Mouse (Mus musculus): ENCODE results near the gene Spopl. TPM values are rescaled to one million over a fixed set of nuclear protein-coding genes. Genes with fewer than 3 reads are reported as not detected.
A peak's percentile ranks its signal among the peaks of the same experiment; 100 is the strongest.
"Not testable (repeated sequence)": the region's sequence is repeated elsewhere in the genome, so short reads cannot be mapped to it uniquely, and the experiment has no call there.

The Spopl gene
- 11.6 and 13.1 TPM in 2 replicates for polyA plus RNA-seq (2016; fragmentation: Nextera tagmentation; extraction: Ambion mirVana)

DNA sequence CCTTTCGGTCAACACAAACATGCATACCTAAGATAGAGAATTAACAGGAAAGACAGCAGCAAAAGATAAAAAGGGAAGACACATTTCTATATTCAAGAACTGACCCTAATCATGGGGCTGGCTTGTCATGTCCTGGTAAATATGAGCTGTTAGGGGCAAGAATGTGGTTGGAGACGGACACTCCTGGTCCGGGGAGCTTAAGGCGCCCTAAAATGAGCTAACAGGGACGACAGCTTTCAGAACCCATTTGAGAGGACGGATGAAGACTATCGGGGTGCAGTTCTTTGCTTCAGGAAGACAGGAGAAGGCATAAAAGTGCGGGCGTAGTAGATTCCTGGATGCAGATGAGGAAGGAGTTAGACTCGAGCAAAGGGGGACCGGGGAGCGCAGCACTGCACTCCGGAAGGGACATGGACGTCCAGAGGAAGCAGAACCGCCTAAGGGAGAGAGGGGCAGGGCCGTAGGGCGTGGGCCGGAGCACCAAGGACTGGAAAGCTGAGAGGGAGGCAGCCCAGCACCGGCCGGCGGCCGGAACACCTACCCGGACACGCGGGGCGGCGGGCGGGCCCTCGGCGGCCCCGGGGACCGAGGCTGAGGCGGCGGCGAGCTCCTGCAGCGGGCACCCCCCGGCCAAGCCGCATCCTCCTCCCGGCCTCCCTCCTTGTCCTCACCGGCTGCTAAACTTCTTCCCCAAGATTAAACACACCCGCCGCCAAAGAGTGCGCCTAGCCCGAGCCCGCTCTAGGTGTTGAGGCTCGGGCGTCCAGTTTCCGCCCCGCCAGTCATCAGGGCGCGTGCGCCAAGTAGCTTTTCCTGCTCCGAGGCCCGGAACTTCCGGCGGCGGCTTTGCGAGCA, at the start of gene Spopl:
Gene Spopl (minus strand): TSS at position 805 of the 855 bp plus-strand sequence.
- Histone ChIP-seq H3K4me3 (peak within 1 kb of the TSS; percentile 89), H3K4me1 (peaks cover 29% of the 10 kb centered on the region), H3K27ac (peak within 1 kb of the TSS; percentile 95), H3K27me3 (replicated peaks) (peaks cover 10% of the 10 kb centered on the region; the same call in 1 of the 2 replicates), H3K9ac (peak within 1 kb of the TSS; percentile 91), H3K36me3 (peaks cover 3% of the 10 kb centered on the region; the same call in 1 of the 2 replicates), H3K9me3 (replicated peaks) (no peaks in the 10 kb centered on the region), H3K4me2 (peak within 1 kb of the TSS; percentile 69)
- ATAC-seq: peak; percentile 91
- WGBS (ENCODE audit: insufficient replicate concordance): under 1% methylated on average over 58 of the region's 58 CpGs

DNA sequence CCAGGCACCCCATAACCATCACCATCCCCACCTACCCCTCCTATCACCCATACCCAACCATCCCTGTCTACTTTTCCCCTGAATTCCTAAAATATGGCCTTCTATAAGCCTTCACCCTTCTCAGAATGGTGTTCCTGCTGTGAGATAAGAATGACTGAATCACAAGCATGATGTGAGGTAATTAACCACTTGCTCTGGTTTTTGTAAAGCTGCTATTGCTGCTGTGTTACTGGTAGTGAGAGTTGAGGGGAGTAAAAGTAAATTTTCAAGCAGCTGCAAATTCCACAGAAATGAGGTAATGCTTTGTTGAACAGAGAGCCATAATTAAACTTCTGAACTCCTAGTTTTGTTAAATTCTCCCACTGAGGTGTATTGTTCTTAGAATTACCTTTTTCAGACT, 48.2 kb upstream of the Spopl start:
- no peaks in the 10 kb centered on the region for H3K4me1 ChIP-seq
- no peaks in the 10 kb centered on the region for H3K27me3 ChIP-seq (replicated peaks)
- no peak for ATAC-seq
- no peak overlapping the region for H3K9ac ChIP-seq
- no peak overlapping the region for H3K4me3 ChIP-seq
- H3K9me3 ChIP-seq (replicated peaks): no peaks in the 10 kb centered on the region
- no peak overlapping the region for H3K4me2 ChIP-seq
- H3K36me3 ChIP-seq: no peaks in the 10 kb centered on the region
- H3K27ac ChIP-seq: no peak overlapping the region

DNA sequence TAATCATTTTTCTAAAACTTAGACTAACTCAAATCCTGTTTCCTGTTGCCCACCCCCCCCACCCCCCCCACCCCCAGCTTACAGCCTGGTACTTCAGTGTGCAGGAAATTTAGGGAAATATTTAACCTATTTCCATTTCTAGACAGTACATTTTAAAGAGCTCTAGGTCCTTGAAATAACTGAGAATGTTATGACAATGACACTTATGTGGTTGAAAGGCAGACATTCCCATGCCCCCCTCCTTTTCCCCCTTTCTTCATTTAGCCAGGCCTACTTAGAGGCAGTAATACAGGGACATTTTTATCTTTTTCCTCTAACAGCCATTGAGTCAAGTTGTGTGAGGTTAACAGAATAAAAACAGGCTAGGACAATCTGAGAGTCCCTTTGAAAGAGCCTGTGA, 46.1 kb upstream of the Spopl start:
- H3K4me1 ChIP-seq: no peaks in the 10 kb centered on the region
- H3K27ac ChIP-seq: no peak overlapping the region
- H3K36me3 ChIP-seq: no peaks in the 10 kb centered on the region
- no peak overlapping the region for H3K4me3 ChIP-seq
- H3K9ac ChIP-seq: no peak overlapping the region
- H3K27me3 ChIP-seq (replicated peaks): no peaks in the 10 kb centered on the region
- H3K9me3 ChIP-seq (replicated peaks): no peaks in the 10 kb centered on the region
- no peak overlapping the region for H3K4me2 ChIP-seq
- no peak for ATAC-seq

DNA sequence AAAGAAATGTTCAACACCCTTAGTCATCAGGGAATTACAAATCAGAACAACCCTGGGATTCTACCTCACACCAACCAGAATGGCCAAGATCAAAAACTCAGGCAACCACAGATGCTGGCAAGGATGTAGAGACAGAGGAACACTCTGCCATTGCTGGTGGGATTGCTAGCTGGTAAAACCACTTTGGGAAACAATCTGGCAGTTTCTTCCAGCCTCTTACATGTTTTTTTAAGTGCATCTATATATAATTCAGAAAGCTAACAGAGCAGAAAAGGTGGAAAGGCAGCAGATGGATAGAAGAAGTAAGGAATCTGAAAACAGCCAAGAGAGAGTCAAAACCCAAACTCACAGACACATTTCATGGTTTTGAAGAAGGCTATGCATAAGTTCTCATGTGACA, 33.5 kb upstream of the Spopl start:
- no peak overlapping the region for H3K4me3 ChIP-seq
- H3K27me3 ChIP-seq (replicated peaks): no peaks in the 10 kb centered on the region
- H3K36me3 ChIP-seq: no peaks in the 10 kb centered on the region
- H3K9ac ChIP-seq: no peak overlapping the region
- ATAC-seq: no peak
- no peaks in the 10 kb centered on the region for H3K9me3 ChIP-seq (replicated peaks)
- no peaks in the 10 kb centered on the region for H3K4me1 ChIP-seq
- no peak overlapping the region for H3K27ac ChIP-seq
- H3K4me2 ChIP-seq: no peak overlapping the region

DNA sequence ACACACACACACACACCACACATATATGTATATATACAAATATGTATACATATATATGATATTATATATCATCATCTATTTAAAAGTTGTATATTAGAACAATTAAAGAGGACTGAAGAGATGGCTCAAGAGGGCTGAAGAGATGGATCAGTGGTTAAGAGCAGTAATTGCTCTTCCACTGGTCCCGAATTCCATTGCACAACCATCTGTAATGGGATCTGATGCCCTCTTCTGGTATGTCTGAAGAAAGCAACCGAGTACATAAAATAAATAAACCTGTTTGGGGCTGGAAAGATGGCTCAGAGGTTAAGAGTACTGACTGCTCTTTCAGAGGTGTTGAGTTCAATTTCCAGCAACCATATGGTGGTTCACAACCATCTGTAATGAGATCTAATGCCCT, 16.9 kb upstream of the Spopl start:
- Histone ChIP-seq H3K4me1 (no peaks in the 10 kb centered on the region), H3K27ac (no peak overlapping the region), H3K27me3 (replicated peaks) (no peaks in the 10 kb centered on the region), H3K9ac (no peak overlapping the region), H3K4me2 (no peak overlapping the region), H3K36me3 (no peaks in the 10 kb centered on the region), H3K4me3 (no peak overlapping the region), H3K9me3 (replicated peaks) (no peaks in the 10 kb centered on the region)
- no peak for ATAC-seq
- 25% methylated on average over 2 of the region's 2 CpGs for WGBS (ENCODE audit: insufficient replicate concordance)

- H3K9me3 ChIP-seq (replicated peaks); H3K27me3 ChIP-seq (replicated peaks); ATAC-seq; H3K36me3 ChIP-seq: not testable (repeated sequence)
- Histone ChIP-seq H3K27ac (peak overlapping the region; percentile 95), H3K4me3 (peak overlapping the region; percentile 89), H3K4me1 (peaks cover 29% of the 10 kb centered on the region), H3K9ac (peak overlapping the region; percentile 91; the same call in 1 of the 2 replicates), H3K4me2 (peak overlapping the region; percentile 69)
- 8% methylated on average over 4 of the region's 4 CpGs for WGBS (ENCODE audit: insufficient replicate concordance)
Measured at GRCm38 (mm10) chr2:23572157-23572532, 239 bp upstream of the Spopl start.

DNA sequence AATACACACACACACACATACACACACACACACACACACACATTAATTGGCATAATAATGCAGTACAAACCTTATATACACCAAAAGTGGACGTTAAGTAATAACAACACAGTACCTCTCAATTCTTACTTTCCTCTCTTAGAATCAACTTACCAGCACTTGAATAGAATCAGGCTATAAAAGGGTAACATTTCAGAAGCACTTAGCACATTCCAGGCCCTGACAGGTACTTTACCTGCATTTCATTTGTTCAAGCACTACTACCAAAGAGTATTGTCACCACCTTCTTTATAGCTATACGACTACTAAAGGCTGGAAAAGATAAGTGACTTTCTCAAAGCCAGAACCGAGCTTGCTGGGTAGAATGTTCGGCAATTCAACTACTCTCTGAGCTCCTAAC, 1.3 kb downstream of the Spopl start:
- peak overlapping the region; percentile 95 for H3K27ac ChIP-seq
- H3K4me1 ChIP-seq: peaks cover 36% of the 10 kb centered on the region
- H3K4me3 ChIP-seq: peak overlapping the region; percentile 89
- peaks cover 3% of the 10 kb centered on the region; the same call in 1 of the 2 replicates for H3K36me3 ChIP-seq
- peaks cover 10% of the 10 kb centered on the region; the same call in 1 of the 2 replicates for H3K27me3 ChIP-seq (replicated peaks)
- ATAC-seq: no peak
- no peaks in the 10 kb centered on the region for H3K9me3 ChIP-seq (replicated peaks)
- WGBS (ENCODE audit: insufficient replicate concordance): 46% methylated on average over 4 of the region's 4 CpGs
- peak overlapping the region; percentile 91 for H3K9ac ChIP-seq
- H3K4me2 ChIP-seq: peak overlapping the region; percentile 69

GRCm38 (mm10) chr2:23568775-23569174, 3.1 kb downstream of the Spopl start:
- no peaks in the 10 kb centered on the region for H3K9me3 ChIP-seq (replicated peaks)
- H3K27ac ChIP-seq: no peak overlapping the region
- peaks cover 3% of the 10 kb centered on the region; the same call in 1 of the 2 replicates for H3K36me3 ChIP-seq
- H3K4me3 ChIP-seq: no peak overlapping the region
- H3K4me1 ChIP-seq: peaks cover 53% of the 10 kb centered on the region
- 65% methylated on average over 1 of the region's 1 CpGs for WGBS (ENCODE audit: insufficient replicate concordance)
- H3K27me3 ChIP-seq (replicated peaks): 0 out of 2 replicates have a peak, but pooled peaks cover 4% of the 10 kb centered on the region
- no peak overlapping the region for H3K9ac ChIP-seq
- no peak for ATAC-seq
- H3K4me2 ChIP-seq: no peak overlapping the region

DNA sequence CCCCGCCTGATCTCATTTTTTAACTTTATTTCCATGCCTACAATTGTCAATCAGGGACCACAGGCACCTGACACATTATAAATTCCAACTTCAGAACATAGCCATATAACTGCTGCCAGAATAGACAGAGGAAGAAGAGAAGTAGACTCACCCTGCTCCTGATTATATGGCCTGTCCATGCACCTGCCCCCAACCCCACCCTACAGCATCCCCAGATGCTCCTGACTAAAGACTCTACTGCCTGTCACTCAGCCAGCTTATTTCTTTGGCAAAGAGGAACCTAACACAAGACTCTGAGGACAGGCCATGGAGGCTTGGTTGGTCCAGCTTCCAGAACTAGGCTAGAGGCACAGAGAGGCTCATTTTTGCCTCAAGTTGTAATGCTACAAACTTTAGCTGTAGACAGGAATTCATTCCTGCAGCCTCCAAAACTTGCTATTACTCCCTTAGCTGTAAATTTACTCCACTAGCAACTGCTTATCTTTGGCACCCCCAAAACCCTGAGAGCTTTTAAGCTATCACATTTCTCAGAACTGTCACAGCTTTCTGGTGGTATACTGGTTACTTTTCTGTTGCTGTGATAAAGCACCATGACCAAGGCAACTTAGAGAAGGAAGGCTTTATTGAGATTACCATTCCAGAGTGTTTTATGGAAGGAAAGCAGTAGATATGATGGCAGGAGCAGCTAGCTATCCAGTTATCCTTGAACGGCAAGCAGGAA, 6.7 kb downstream of the Spopl start:
- H3K27me3 ChIP-seq (replicated peaks): no peaks in the 10 kb centered on the region
- peak overlapping the region; percentile 23 for H3K4me3 ChIP-seq
- peaks cover 58% of the 10 kb centered on the region for H3K4me1 ChIP-seq
- peak overlapping the region; percentile 45; the same call in 1 of the 2 replicates for H3K9ac ChIP-seq
- peak; percentile 77 for ATAC-seq
- H3K4me2 ChIP-seq: peak overlapping the region; percentile 55
- H3K9me3 ChIP-seq (replicated peaks): no peaks in the 10 kb centered on the region
- 30% methylated on average over 2 of the region's 2 CpGs for WGBS (ENCODE audit: insufficient replicate concordance)
- peak overlapping the region; percentile 84 for H3K27ac ChIP-seq
- peaks cover 3% of the 10 kb centered on the region; the same call in 1 of the 2 replicates for H3K36me3 ChIP-seq

DNA sequence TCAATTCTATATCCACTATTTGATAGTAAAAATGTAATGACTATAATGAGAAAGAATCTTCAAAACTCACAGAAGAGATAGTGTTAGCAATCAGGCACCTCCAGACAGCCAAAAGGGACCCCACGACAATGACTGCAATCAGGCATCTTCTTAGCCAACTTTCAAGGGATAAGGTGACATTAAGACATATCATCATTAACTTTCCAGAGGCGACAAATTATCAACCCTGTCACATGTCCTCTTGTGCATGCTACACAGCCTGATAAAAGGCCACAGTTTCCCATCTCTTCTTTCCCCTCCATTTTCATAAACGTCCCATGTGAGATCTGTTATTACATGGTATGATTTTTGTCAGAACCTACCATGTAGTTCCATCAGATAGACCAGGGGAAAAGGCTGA, 9.0 kb downstream of the Spopl start:
- Histone ChIP-seq H3K36me3 (no peaks in the 10 kb centered on the region), H3K4me1 (peaks cover 38% of the 10 kb centered on the region), H3K27me3 (replicated peaks) (no peaks in the 10 kb centered on the region), H3K4me3 (no peak overlapping the region), H3K9ac (no peak overlapping the region), H3K27ac (peak overlapping the region; percentile 79; the same call in 1 of the 2 replicates), H3K4me2 (peak overlapping the region; percentile 55), H3K9me3 (replicated peaks) (no peaks in the 10 kb centered on the region)
- WGBS (ENCODE audit: insufficient replicate concordance): 24% methylated on average over 3 of the region's 3 CpGs
- ATAC-seq: peak; percentile 86

DNA sequence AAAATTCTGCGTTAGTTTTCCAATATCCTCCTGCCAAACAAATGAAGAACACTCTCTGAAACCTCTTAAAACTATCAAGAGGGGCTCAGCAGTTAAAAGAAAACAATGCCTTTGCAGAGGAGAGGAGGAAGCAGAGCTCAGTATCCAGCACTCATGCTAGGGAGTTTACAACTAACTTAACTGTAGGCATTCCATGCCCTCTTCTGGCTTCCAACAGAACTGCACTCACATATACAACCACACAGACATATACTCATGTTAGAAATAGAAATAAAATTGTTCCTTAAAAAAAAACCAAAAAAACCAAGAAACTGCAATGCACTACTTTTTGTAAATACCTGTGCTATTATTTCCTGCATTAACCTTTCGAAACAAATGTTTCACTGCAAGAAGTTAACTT, 12.7 kb downstream of the Spopl start:
- Histone ChIP-seq H3K4me1 (peaks cover 16% of the 10 kb centered on the region), H3K4me2 (no peak overlapping the region), H3K9me3 (replicated peaks) (no peaks in the 10 kb centered on the region), H3K4me3 (no peak overlapping the region), H3K27me3 (replicated peaks) (no peaks in the 10 kb centered on the region), H3K27ac (no peak overlapping the region), H3K9ac (no peak overlapping the region), H3K36me3 (no peaks in the 10 kb centered on the region)
- 86% methylated on average over 2 of the region's 2 CpGs for WGBS (ENCODE audit: insufficient replicate concordance)
- ATAC-seq: no peak

GRCm38 (mm10) chr2:23551235-23551634, 20.7 kb downstream of the Spopl start:
- no peak overlapping the region for H3K4me2 ChIP-seq
- no peaks in the 10 kb centered on the region for H3K9me3 ChIP-seq (replicated peaks)
- H3K9ac ChIP-seq: no peak overlapping the region
- no peaks in the 10 kb centered on the region for H3K36me3 ChIP-seq
- no peaks in the 10 kb centered on the region for H3K27me3 ChIP-seq (replicated peaks)
- peaks cover 9% of the 10 kb centered on the region; the same call in 1 of the 2 replicates for H3K4me1 ChIP-seq
- H3K4me3 ChIP-seq: no peak overlapping the region
- no peak for ATAC-seq
- no peak overlapping the region for H3K27ac ChIP-seq
- 77% methylated on average over 1 of the region's 1 CpGs for WGBS (ENCODE audit: insufficient replicate concordance)

Measured in liver, embryonic 12.5 days (tissue).